Mouse (Mus musculus) adrenal gland, postnatal 36 days (tissue): ENCODE results near the gene Tnfrsf18. TPM values are rescaled to one million over a fixed set of nuclear protein-coding genes. Genes with fewer than 3 reads are reported as not detected.

Experiments
- DNase-seq, 2 experiments: peaks; one replicate each; pipeline ENCODE4 v3.0.0; 2021; ENCODE audit warnings: mixed read lengths in 1 of 2
- microRNA-seq: library from miRNA; unstranded; fragments of <30 nt; microRNA quantifications from one replicate; pipeline ENCODE4 v1.2.0, GENCODE M21; 2021
- total RNA-seq, 2 experiments: library from RNA; stranded (reverse); gene quantifications; 2 replicates each; pipeline ENCODE4 v1.2.3; 2021

Tnfrsf18 gene
- total RNA-seq, 2 experiments from 2014 or later = 0.40 TPM; not detected in 1

- DNase-seq = peak; percentile 10 to 27
Measured at GRCm38 (mm10) chr4:156077499-156078301, 51.7 kb downstream of the Tnfrsf18 start.

Small RNA genes within 50 kb of the gene (microRNA-seq; reads per million reads assigned to microRNA genes)
- gene Mir200a (1.7 reads per million), gene Mir200b (19.2 reads per million, percentile 33 among the genes with 10 or more reads in this experiment), gene Mir429 (7.7 reads per million, percentile 20 among the genes with 10 or more reads in this experiment)

Other genes with a start within 250 kb of the Tnfrsf18 start
- gene Tmem88b, start 240.3 kb upstream of the Tnfrsf18 start, total RNA-seq = under 1 TPM; 0.30 to 0.56 TPM
- gene Ankrd65, start 235.7 kb upstream of the Tnfrsf18 start, total RNA-seq = not detected
- gene Mrpl20, start 223.3 kb upstream of the Tnfrsf18 start, total RNA-seq = 100 to 1,000 TPM; 133 to 141 TPM
- gene Ccnl2, start 213.7 kb upstream of the Tnfrsf18 start, total RNA-seq = 100 to 1,000 TPM in 1 of 2 experiments, 10 to 100 TPM in 1; 86.3 to 122 TPM
- 100 to 1,000 TPM; 140 to 170 TPM for gene Aurkaip1, start 194.9 kb upstream of the Tnfrsf18 start, total RNA-seq
- gene Mxra8, start 186.5 kb upstream of the Tnfrsf18 start, total RNA-seq = 10 to 100 TPM; 40.2 to 47.0 TPM
- 10 to 100 TPM; 61.2 to 61.7 TPM for gene Dvl1, start 178.8 kb upstream of the Tnfrsf18 start, total RNA-seq
- gene Tas1r3, start 162.8 kb upstream of the Tnfrsf18 start, total RNA-seq = under 1 TPM; 0.23 TPM
- gene Cptp, start 156.7 kb upstream of the Tnfrsf18 start, total RNA-seq = 10 to 100 TPM in 1 of 2 experiments, 1 to 10 TPM in 1; 9.7 to 21.8 TPM
- 10 to 100 TPM; 30.1 to 34.7 TPM for gene Ints11, start 156.6 kb upstream of the Tnfrsf18 start, total RNA-seq
- 10 to 100 TPM; 25.1 to 28.1 TPM for gene Pusl1, start 134.4 kb upstream of the Tnfrsf18 start, total RNA-seq
- 10 to 100 TPM; 20.1 to 20.7 TPM for gene Acap3, start 134.3 kb upstream of the Tnfrsf18 start, total RNA-seq
- gene Ube2j2, start 82.3 kb upstream of the Tnfrsf18 start, total RNA-seq = 10 to 100 TPM; 70.9 to 81.5 TPM
- 10 to 100 TPM; 43.5 to 89.3 TPM for gene C1qtnf12, start 63.8 kb upstream of the Tnfrsf18 start, total RNA-seq
- gene B3galt6, start 33.5 kb upstream of the Tnfrsf18 start, total RNA-seq = 1 to 10 TPM; 7.6 to 8.0 TPM
- gene Sdf4, start 33.3 kb upstream of the Tnfrsf18 start, total RNA-seq = 100 to 1,000 TPM; 266 to 276 TPM
- under 1 TPM; 0.43 to 0.89 TPM for gene Tnfrsf4, start 12.3 kb upstream of the Tnfrsf18 start, total RNA-seq
- gene Ttll10, start 33.2 kb downstream of the Tnfrsf18 start, total RNA-seq = under 1 TPM in 1 of 2 experiments, not detected in 1; 0.16 TPM
- gene 9430015G10Rik, start 83.8 kb downstream of the Tnfrsf18 start, total RNA-seq = 10 to 100 TPM; 10.4 to 11.5 TPM
- under 1 TPM in 1 of 2 experiments, not detected in 1; 0.10 TPM for gene Rnf223, start 104.3 kb downstream of the Tnfrsf18 start, total RNA-seq
- gene Agrn, start 171.3 kb downstream of the Tnfrsf18 start, total RNA-seq = 10 to 100 TPM; 33.2 to 49.6 TPM
- gene Isg15, start 174.7 kb downstream of the Tnfrsf18 start, total RNA-seq = 1 to 10 TPM; 7.5 to 9.0 TPM
- 1 to 10 TPM; 3.5 to 6.0 TPM for gene AW011738, start 177.1 kb downstream of the Tnfrsf18 start, total RNA-seq
- 1 to 10 TPM; 1.8 to 2.9 TPM for gene Perm1, start 189.7 kb downstream of the Tnfrsf18 start, total RNA-seq
- gene Plekhn1, start 208.7 kb downstream of the Tnfrsf18 start, total RNA-seq = 10 to 100 TPM; 21.5 to 23.0 TPM
- 10 to 100 TPM; 41.3 to 45.7 TPM for gene Noc2l, start 209.8 kb downstream of the Tnfrsf18 start, total RNA-seq
- gene Samd11, start 229.5 kb downstream of the Tnfrsf18 start, total RNA-seq = 1 to 10 TPM; 1.2 to 2.3 TPM